Mouse (Mus musculus) cerebellum, adult 2 months (tissue): ENCODE results near the gene Olfr1246.

Source experiments
- CTCF ChIP-seq: fragments of 200-500 bp; IDR thresholded peaks from 2 replicates; pipeline ENCODE4 v1.5.1; 2011; ENCODE audit warnings: low read depth, mild to moderate bottlenecking, control low read depth, low read length, moderate library complexity, borderline replicate concordance; ENCODE audit not compliant: insufficient read depth
- POLR2A ChIP-seq: fragments of 200-500 bp; IDR thresholded peaks from 2 replicates; pipeline ENCODE4 v1.6.1; 2011; ENCODE audit warnings: low read length, control low read depth, borderline replicate concordance; ENCODE audit not compliant: insufficient read depth

DNA sequence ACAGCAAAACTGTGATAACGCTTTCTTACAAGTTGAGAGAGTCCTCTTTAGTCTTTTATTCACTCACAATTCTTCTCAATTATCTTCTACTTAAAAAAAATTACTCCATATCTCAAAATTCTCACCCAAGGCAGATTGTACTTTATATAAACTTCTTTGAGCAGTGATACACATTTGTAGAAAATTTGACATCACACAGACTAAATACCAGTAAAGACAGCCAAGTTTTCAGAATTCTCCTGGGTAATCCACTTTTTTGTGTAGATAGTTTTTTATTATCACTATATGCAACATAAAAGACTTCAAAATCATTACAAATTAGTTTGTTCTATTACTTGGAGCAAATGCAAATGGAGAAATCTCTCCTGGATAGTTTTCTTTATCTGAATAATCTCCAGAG, 14.6 kb downstream of the Olfr1246 start, which contains the start of gene Olfr1245:
- TF ChIP-seq POLR2A, result no peak
- no peak for TF ChIP-seq CTCF
